Mouse (Mus musculus) erythroblast, embryonic 14.5 days (primary cell): ENCODE data around the gene Tspan9.

Experiments used
- GATA1 ChIP-seq: IDR thresholded peaks from 2 replicates; pipeline ENCODE4 v1.6.1; 2012; ENCODE audit warnings: low read length, inconsistent platforms, mixed read lengths
- TAL1 ChIP-seq: IDR thresholded peaks from 3 replicates; pipeline ENCODE4 v1.6.1; 2012; ENCODE audit warnings: low read length, inconsistent platforms, mixed read lengths

- TF ChIP-seq GATA1 = no peak
- TF ChIP-seq TAL1 = no peak
Observed at GRCm38 (mm10) chr6:128142369-128143278, 770 bp downstream of the Tspan9 start.
